Mouse (Mus musculus): Measurements from ENCODE around the gene Tprn. TPM values are rescaled to one million over a fixed set of nuclear protein-coding genes. Genes with fewer than 3 reads are reported as not detected.

The Tprn gene
- total RNA-seq, 2 experiments from 2014 or later: 4.8 to 6.3 TPM

DNA sequence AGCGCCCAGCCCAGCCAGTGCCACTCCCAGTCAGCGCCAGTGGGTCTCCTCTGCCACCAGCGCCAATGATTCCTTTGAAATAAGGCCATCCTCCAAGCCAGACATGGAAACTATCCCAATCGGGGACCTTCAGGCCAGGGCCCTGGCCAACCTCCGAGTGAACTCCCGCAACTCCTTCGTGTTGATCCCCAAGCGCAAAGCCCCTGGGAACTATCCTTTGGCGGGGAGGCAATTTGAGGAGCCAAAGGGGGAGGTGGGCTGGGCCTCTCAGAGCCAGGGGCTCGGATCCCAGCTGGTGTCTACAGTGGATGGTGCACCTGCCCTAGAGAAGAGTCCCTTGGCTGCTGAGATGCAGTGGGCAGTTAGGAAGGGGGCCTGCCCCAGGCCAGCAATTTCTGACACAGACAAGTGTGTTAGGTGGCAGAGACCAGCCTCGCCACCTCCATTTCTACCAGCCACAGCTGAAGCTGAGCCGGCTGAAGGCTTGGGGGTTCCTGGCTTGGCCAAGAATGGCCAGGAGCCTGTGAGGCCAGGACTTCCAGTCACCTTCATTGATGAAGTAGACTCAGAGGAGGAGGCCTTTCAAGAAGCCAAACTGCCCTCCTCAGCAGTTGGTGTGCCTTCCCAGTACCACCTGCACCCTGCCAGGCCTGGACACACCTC is 1.3 kb downstream of the Tprn start:
- no peak for DNase-seq (ENCODE audit: low spot score in 2 of 2)

- no peak for DNase-seq (ENCODE audit: low spot score in 2 of 2)
These were observed 1.9 kb downstream of the Tprn start for GRCm38 (mm10) chr2:25264286-25264660.

- DNase-seq (ENCODE audit: low spot score in 2 of 2): no peak
These were observed 2.4 kb downstream of the Tprn start for GRCm38 (mm10) chr2:25264851-25265250.

GRCm38 (mm10) chr2:25265897-25266656 is 3.7 kb downstream of the Tprn start:
- DNase-seq (ENCODE audit: low spot score in 2 of 2): no peak

- no peak for DNase-seq (ENCODE audit: low spot score in 2 of 2)
These were observed 4.3 kb downstream of the Tprn start for GRCm38 (mm10) chr2:25266720-25267119.

GRCm38 (mm10) chr2:25267241-25267640 is 4.8 kb downstream of the Tprn start:
- no peak for DNase-seq (ENCODE audit: low spot score in 2 of 2)

DNA sequence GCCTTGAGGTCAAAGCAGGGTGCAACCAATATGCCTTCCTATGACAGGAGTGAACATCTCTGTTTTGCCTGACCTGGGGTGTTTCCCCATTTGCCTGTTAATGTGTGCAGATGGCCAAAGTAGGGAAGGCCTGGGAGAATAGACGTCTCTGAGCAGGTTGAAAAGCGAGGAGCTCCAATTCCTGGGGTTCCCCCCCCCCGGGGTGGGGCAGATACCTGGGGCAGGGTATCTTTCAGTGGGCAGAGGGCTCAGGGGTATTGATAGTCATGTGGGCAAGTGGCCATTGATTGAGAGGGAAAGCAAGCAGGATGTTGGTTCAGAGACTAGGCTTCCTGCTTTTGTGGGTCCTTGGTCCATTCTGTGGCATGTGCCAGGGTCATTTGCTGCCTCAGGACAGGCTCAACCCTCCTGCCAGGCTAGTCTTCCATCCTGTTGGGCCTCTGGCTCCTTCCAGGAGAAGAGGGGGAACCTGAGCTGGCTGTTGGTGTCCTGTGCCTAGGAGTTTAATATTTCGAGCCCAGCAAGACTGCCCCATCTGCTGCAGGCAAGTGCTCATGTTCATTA is 5.4 kb downstream of the Tprn start:
- no peak for DNase-seq (ENCODE audit: low spot score in 2 of 2)

DNA sequence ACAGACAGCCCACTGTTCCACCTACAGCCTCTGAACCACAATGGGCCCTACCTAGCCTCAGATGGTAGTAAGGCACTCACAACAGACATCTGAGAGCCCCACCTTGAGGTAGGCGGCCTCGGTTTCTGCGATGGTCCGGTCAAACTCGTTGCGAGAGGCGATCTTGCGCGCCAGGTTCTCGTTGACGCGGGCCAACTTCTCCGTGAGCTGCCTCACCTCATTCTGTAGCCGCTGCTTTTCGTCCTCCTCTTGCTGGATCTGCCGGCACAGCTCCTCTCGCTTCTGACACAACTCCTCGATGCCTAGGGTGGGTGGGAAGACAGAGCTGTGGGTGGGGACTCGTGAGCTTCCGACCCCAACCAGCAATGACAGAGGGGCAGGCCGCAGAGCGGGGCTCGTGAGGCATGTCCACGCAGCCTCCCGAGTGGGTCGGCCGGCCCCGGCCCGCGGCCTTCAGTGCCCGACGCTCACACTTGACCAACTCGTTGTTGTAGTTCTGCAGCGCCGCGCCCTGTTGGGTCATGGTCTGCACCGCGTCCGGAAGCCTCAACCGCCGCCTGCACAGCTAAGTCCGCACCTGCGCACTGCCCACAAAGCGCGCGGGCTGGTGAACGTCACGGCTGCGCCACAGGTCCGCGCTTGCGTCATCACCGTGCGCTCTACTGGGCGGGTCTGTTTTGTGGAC is 9.6 kb downstream of the Tprn start, which contains the start of the genes Ssna1 and Anapc2:
Gene Ssna1 (minus strand): TSS at position 612 of the 685 bp plus-strand sequence.
Gene Anapc2 (plus strand): TSS at position 652 of the 685 bp plus-strand sequence.
- peak; percentile 97 to 98 for DNase-seq (ENCODE audit: low spot score in 2 of 2)

DNA sequence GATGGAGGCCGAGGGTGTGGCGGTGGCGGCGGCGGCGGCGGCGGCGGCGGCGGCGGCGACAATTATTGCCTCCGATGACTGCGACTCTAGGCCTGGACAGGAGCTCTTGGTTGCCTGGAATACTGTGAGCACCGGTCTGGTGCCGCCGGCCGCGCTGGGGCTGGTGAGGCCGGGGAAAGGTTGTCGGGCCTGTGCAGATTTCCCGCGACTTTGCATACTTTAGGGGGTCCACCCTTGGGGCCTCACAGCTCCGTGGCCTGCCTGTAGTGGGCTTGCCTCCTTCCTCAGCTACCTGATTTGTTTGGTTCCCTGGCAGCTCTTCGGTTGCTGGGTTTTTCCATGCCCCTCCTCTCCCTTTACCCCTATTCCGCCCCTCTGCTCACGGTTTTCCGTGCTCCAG is 10.1 kb downstream of the Tprn start:
- no peak for DNase-seq (ENCODE audit: low spot score in 2 of 2)

DNA sequence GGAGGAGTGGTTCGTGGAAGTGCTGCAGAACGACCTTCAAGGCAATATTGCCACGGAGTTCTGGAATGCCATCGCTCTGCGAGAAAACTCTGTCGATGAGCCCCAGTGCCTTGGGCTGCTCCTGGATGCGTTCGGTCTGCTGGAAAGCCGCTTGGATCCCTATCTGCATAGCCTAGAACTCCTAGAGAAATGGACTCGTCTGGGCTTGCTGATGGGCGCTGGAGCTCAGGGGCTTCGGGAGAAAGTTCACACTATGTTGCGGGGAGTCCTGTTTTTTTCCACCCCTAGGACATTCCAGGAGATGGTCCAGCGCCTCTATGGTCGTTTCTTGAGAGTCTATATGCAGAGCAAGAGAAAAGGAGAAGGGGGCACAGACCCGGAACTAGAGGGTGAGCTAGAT is 10.6 kb downstream of the Tprn start:
- DNase-seq (ENCODE audit: low spot score in 2 of 2): no peak

GRCm38 (mm10) chr2:25278928-25279882 is 16.8 kb downstream of the Tprn start:
- DNase-seq (ENCODE audit: low spot score in 2 of 2): peak in 1 of 2 experiments; percentile 81

DNA sequence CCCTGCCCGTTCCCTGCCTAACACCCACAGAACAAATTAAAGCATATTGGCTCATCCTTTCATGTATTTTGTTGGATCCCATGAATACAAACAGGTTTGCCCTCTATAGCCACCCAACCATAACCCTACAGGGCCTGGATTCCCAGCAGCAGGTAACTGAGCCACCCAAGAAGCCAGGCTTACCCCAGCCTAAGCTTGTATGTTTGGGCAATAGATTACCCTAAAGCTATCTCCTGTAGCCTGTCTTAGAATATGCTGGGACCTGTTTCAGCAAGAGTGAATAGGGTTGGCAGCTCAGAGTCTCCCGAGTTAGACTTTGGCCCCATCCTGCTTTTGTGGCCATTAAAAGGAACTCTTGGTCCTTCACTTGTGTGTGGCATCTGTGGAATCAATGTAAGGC is 23.1 kb downstream of the Tprn start:
- DNase-seq (ENCODE audit: low spot score in 2 of 2): no peak

DNA sequence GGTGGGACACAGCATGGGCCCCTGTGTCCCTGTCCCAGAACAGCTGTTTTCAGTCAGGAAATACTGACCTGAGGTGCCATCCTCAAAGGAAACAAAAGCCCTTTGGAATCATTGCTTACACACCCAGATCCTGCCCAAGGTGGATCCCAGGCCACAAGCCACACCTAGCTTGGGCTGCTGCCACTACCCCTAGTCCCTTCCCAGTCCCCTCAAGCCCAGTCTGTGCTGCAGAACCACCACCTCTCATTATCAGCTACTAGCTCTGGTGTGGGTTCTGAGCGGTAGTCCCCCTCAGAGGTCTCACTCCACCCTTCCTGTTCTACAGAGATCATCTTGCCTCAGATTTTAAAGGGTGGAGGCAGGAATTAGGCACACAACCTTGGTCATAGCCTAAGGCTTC is 23.9 kb downstream of the Tprn start:
- no peak for DNase-seq (ENCODE audit: low spot score in 2 of 2)

DNA sequence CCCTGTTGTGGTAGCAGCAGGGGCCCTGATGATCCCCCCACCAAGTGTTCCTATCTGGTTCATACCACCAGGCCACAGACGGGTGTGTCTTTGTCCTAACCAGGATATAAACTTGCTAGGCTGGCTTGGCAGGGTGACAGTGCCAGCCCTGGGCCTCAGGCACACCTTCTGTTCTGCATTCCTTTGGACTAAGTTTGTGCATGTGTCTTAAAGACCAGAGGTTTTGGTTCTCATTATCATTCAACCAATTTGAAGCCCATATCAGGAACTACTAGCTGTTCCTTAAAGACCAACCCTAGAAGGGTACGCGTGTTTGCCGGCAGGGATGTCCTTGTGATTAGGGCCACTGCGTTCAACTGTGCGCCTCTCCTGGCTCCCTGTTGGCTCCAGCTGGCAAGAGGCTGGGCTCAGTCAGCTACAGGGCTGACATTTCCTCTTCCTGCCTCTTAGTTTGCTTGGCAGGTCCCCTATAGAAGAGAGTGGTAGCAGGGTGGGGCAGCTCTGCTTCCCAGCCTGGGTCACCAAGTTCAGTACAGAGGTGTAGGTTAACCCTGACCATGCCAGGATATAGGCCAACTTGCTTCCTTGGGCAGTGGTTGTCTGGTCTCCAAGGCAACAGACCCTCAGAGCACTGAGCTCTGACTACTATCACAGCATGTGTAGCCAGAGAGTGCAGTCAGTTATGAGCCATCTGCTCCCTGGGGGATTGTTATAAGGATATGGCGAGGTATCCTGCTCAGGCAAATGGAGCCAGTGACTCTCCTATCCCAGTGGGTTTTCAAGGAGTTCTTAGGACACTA is 24.6 kb downstream of the Tprn start:
- no peak for DNase-seq (ENCODE audit: low spot score in 2 of 2)

DNA sequence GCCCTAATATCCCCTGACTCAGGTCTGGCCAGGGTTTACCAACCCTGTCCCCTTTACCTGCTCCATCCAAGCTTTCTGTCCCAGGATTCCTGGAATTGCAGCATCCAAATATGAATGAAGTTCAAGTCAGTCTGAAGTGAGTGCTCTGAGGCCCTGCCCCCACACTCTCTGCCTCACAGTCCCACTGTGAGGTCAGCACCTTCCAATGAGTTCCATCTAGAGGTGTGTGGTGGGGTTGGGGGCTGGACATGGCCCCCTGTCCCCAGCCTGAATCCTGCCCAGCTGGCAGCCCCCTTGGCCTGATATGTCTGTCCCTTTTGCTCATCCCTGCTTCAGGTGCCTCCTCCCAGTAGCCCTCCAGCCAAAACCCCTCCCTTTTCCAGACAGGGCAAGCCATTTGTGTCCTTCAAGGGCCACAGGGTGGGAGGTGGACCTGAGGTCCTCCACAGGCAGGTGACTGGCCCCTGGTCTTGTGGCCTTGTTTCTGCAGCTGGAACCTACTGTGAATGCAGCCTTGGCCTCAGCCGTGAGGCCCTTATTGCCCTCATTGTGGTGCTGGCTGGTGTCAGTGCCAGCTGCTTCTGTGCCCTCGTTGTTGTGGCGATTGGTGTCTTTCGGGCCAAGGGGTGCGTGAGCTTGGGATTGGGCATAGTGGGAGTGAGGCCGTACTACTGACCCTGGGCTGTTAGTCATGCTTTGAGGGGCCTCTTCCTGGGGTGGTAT is 25.7 kb downstream of the Tprn start, which contains the start of gene Tmem210:
Gene Tmem210 (plus strand): TSS at position 219 of the 723 bp plus-strand sequence.
- DNase-seq (ENCODE audit: low spot score in 2 of 2): no peak

DNA sequence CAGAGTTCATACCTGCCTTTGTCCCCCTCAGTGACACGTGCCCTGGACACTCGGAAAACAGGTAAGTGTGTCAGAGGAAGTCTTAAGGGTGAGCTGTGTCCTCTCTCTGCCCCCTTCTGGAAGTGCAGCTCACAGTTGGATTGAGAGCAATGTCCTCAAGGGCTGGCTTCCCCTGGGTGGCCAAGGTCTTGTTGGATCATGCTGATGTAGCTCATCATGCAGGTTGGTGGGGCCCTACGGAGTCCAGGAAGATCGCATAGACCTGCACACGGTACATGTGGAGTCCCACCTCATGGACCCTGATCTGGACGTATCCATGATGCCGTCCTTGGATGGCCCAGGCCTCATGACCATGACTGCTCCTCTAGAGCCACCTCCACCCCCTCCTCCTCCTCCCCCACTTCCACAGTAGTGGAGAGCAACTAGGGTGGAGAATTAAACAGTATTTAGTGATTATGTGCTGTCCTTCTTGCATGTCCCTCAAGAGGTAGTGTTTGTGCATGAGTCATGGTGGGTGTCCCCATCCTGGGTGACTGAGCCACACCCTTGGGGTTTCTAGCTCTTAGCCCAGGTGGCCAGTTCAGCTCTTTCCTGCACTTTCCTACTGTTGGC is 26.4 kb downstream of the Tprn start:
- no peak for DNase-seq (ENCODE audit: low spot score in 2 of 2)

DNA sequence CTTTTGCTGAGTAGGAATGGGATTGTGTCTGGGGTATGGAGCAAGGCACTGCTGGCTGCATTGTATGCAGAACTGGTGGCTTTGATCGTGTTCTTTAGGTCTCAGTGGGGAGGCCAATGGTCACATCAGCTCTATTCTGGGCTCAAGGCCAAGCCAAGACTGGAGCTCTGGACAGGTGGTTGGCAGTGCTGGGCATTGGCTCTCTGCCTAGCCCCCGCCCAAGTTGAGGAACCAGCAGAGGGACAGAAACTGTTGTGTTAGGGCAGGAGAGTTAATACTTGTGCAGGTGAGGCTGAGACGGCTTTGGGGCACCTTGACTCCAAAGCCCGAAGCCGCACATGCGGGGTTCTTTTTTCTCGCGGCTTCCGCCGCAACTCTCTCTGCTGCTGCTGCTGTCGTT is 27.2 kb downstream of the Tprn start, which contains the start of gene Lrrc26:
Gene Lrrc26 (plus strand): TSS at position 265 of the 400 bp plus-strand sequence.
- DNase-seq (ENCODE audit: low spot score in 2 of 2): peak in 1 of 2 experiments; percentile 53

DNA sequence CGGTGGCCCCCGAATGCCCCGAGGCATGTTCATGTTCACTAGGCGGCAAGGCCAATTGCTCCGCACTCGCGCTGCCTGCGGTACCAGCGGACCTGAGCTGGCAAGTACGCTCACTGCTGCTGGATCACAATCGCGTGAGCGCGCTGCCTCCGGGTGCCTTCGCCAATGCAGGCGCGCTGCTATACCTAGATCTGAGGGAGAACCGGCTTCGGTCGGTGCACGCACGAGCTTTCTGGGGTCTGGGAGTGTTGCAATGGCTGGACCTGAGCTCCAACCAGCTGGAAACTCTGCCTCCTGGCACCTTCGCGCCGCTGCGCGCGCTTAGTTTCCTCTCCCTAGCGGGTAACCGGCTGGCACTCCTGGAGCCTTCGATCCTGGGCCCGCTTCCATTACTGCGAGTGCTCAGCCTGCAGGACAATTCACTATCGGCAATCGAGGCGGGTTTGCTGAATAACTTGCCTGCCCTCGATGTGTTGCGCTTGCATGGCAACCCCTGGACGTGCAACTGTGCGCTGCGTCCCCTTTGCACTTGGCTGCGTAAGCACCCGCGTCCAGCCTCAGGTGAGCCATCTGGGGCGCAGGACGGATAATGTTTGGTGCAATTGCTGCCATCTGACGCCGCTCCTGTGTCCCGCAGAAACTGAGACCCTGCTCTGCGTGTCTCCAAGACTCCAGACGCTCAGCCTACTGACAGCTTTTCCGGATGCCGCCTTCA is 27.8 kb downstream of the Tprn start:
- no peak for DNase-seq (ENCODE audit: low spot score in 2 of 2)

Measured in gastrocnemius, postnatal 4 days (tissue).